Comparison of ENCODE assay signal across 8 mouse cellular contexts in genomic region chr1:172357550-172357949, GRCm38 (mm10). TPM values are rescaled to one million over a fixed set of nuclear protein-coding genes. Genes with fewer than 3 reads are reported as not detected.
DNase-seq lines count a peak whose midpoint lies in the region; ATAC-seq and TF ChIP-seq lines count a peak whose summit lies in the region.

No protein-coding gene starts in this region.

- WGBS in heart, embryonic 11.5 days (ENCODE audit: insufficient replicate concordance) = 4% methylated on average over 1 of the region's 1 CpGs
- 6% methylated on average over 1 of the region's 1 CpGs for WGBS in forebrain, embryonic 13.5 days
- 0% methylated on average over 1 of the region's 1 CpGs for WGBS in intestine, postnatal 0 days

- ATAC-seq in heart, embryonic 11.5 days (replicated peaks; ENCODE audit: insufficient number of reproducible peaks, low FRiP score, low TSS enrichment) = no peak
- ATAC-seq in cerebellum, adult (ENCODE audit: insufficient number of reproducible peaks, low FRiP score, low TSS enrichment) = peak; percentile 75; the same call in 1 of the 2 replicates
- peak; percentile 72 for ATAC-seq in forebrain, embryonic 13.5 days
- ATAC-seq in intestine, postnatal 0 days = no peak

- peak; percentile 46 for DNase-seq in heart, adult 8-10 months (ENCODE audit: low spot score)
- DNase-seq in CD8-positive naive resting alpha-beta T cell, adult 2 months (ENCODE audit: low read depth in 2 of 2, low spot score in 2 of 2) = peak; percentile 47 to 55
- peak; percentile 41 for DNase-seq in lung, postnatal 25 days (ENCODE audit: low spot score)
- peak; percentile 69 for DNase-seq in splenic B cell, adult 2 months (ENCODE audit: low read depth, low spot score)

- no peaks in the 10 kb centered on the region for H3K36me3 ChIP-seq in heart, embryonic 11.5 days (ENCODE audit: control insufficient read depth, insufficient read depth, low read length)
- no peaks in the 10 kb centered on the region for H3K36me3 ChIP-seq in forebrain, embryonic 13.5 days (ENCODE audit: poor library complexity, severe bottlenecking)
- H3K36me3 ChIP-seq in intestine, postnatal 0 days (ENCODE audit: control insufficient read depth, insufficient read depth) = no peaks in the 10 kb centered on the region
- H3K36me3 ChIP-seq in splenic B cell, adult 2 months (ENCODE audit: control insufficient read depth, insufficient read depth, low read length, poor library complexity, severe bottlenecking) = no peaks in the 10 kb centered on the region

- H3K27ac ChIP-seq in heart, embryonic 11.5 days (ENCODE audit: low read depth, low read length) = no peak overlapping the region
- no peak overlapping the region for H3K27ac ChIP-seq in forebrain, embryonic 13.5 days
- H3K27ac ChIP-seq in intestine, postnatal 0 days (ENCODE audit: low read depth, low read length) = no peak overlapping the region

- no peaks in the 10 kb centered on the region for H3K9me3 ChIP-seq in heart, embryonic 11.5 days (replicated peaks; ENCODE audit: control insufficient read depth, low read length)
- H3K9me3 ChIP-seq in forebrain, embryonic 13.5 days (replicated peaks) = no peaks in the 10 kb centered on the region
- H3K9me3 ChIP-seq in intestine, postnatal 0 days (ENCODE audit: control insufficient read depth) = no peaks in the 10 kb centered on the region

- H3K9ac ChIP-seq in heart, embryonic 11.5 days (ENCODE audit: low read depth, low read length) = no peak overlapping the region
- H3K9ac ChIP-seq in forebrain, embryonic 13.5 days = no peak overlapping the region
- no peak overlapping the region for H3K9ac ChIP-seq in intestine, postnatal 0 days (ENCODE audit: low read depth, low read length)

- TF ChIP-seq CTCF in intestine, postnatal 0 days (IDR thresholded peaks at IDR 0.05; ENCODE audit: low read depth) = peak; percentile 92

- H3K4me2 ChIP-seq in heart, embryonic 11.5 days = no peak overlapping the region
- H3K4me2 ChIP-seq in forebrain, embryonic 13.5 days = no peak overlapping the region
- H3K4me2 ChIP-seq in intestine, postnatal 0 days (replicated peaks; ENCODE audit: low read depth) = no peak overlapping the region

- no peak overlapping the region for H3K4me3 ChIP-seq in heart, embryonic 11.5 days (ENCODE audit: low read depth, low read length)
- no peak overlapping the region for H3K4me3 ChIP-seq in forebrain, embryonic 13.5 days
- no peak overlapping the region for H3K4me3 ChIP-seq in intestine, postnatal 0 days (ENCODE audit: low read depth, low read length)

- peaks cover 16% of the 10 kb centered on the region for H3K27me3 ChIP-seq in heart, embryonic 11.5 days (ENCODE audit: control insufficient read depth, insufficient read depth, low read length)
- no peaks in the 10 kb centered on the region for H3K27me3 ChIP-seq in forebrain, embryonic 13.5 days
- H3K27me3 ChIP-seq in intestine, postnatal 0 days (replicated peaks; ENCODE audit: control insufficient read depth, insufficient read depth, low read length) = 0 out of 2 replicates have a peak, but pooled peaks cover 8% of the 10 kb centered on the region
- H3K27me3 ChIP-seq in splenic B cell, adult 2 months (ENCODE audit: control insufficient read depth, insufficient read depth, low read length, poor library complexity, severe bottlenecking) = no peaks in the 10 kb centered on the region; the same call in 1 of the 2 replicates

- H3K4me1 ChIP-seq in heart, embryonic 11.5 days (ENCODE audit: control insufficient read depth, insufficient read depth, low read length) = no peaks in the 10 kb centered on the region
- H3K4me1 ChIP-seq in forebrain, embryonic 13.5 days = peaks cover 37% of the 10 kb centered on the region
- H3K4me1 ChIP-seq in intestine, postnatal 0 days (replicated peaks; ENCODE audit: control insufficient read depth, insufficient read depth, low read length) = no peaks in the 10 kb centered on the region

RNA-seq across cellular contexts. Expression of gene Kcnj10, which starts 16.5 kb away (rescaled TPM):
- under 1 TPM; 0.11 to 0.23 (median 0.16) TPM for total RNA-seq in heart, adult 8-10 months (2022)
- polyA plus RNA-seq in heart, embryonic 11.5 days (2014; fragmentation: Nextera tagmentation; extraction: Ambion mirVana) = 0.09 TPM in 1 of 2 replicates, not detected in the other
- 1.2 and 1.5 TPM in 2 replicates for polyA plus RNA-seq in forebrain, embryonic 13.5 days (2015; fragmentation: Nextera tagmentation; extraction: Ambion mirVana)
- polyA plus RNA-seq in intestine, postnatal 0 days (2015; fragmentation: Nextera tagmentation; extraction: Ambion mirVana) = 0.16 and 0.17 TPM in 2 replicates

RNA-seq across cellular contexts. Expression of gene Pigm, which starts 18.8 kb away (rescaled TPM):
- total RNA-seq in heart, adult 8-10 months (2022) = 1 to 10 TPM; 3.1 to 4.2 (median 3.6) TPM
- polyA plus RNA-seq in heart, embryonic 11.5 days (2014; fragmentation: Nextera tagmentation; extraction: Ambion mirVana) = 8.8 and 9.8 TPM in 2 replicates
- 5.6 and 6.2 TPM in 2 replicates for polyA plus RNA-seq in forebrain, embryonic 13.5 days (2015; fragmentation: Nextera tagmentation; extraction: Ambion mirVana)
- 4.3 and 4.4 TPM in 2 replicates for polyA plus RNA-seq in intestine, postnatal 0 days (2015; fragmentation: Nextera tagmentation; extraction: Ambion mirVana)

RNA-seq across cellular contexts. Expression of gene Kcnj9, which starts 28.4 kb away (rescaled TPM):
- total RNA-seq in heart, adult 8-10 months (2022) = not detected
- polyA plus RNA-seq in heart, embryonic 11.5 days (2014; fragmentation: Nextera tagmentation; extraction: Ambion mirVana) = 0.59 and 0.77 TPM in 2 replicates
- 1.8 and 3.0 TPM in 2 replicates for polyA plus RNA-seq in forebrain, embryonic 13.5 days (2015; fragmentation: Nextera tagmentation; extraction: Ambion mirVana)
- polyA plus RNA-seq in intestine, postnatal 0 days (2015; fragmentation: Nextera tagmentation; extraction: Ambion mirVana) = 0.05 TPM in 1 of 2 replicates, not detected in the other

RNA-seq across cellular contexts. Expression of gene Atp1a2, which starts 59.7 kb away (rescaled TPM):
- 100 to 1,000 TPM; 457 to 541 (median 497) TPM for total RNA-seq in heart, adult 8-10 months (2022)
- 4.7 and 7.0 TPM in 2 replicates for polyA plus RNA-seq in heart, embryonic 11.5 days (2014; fragmentation: Nextera tagmentation; extraction: Ambion mirVana)
- polyA plus RNA-seq in forebrain, embryonic 13.5 days (2015; fragmentation: Nextera tagmentation; extraction: Ambion mirVana) = 17.6 and 17.8 TPM in 2 replicates
- polyA plus RNA-seq in intestine, postnatal 0 days (2015; fragmentation: Nextera tagmentation; extraction: Ambion mirVana) = 1.9 and 2.8 TPM in 2 replicates

Comparison
In these comparisons a context has a peak if more than half of its experiments do, and no peak if none do; other contexts are left out.
1. ATAC-seq: peak in cerebellum, adult (single experiment) and forebrain, embryonic 13.5 days (single experiment); none in heart, embryonic 11.5 days (single experiment) and intestine, postnatal 0 days (single experiment).
2. Peak in every context shown above with its lines, with median percentiles within 50 percentile points of each other: DNase-seq.